Mouse (Mus musculus): ENCODE measurements around the gene Capn6.

The Capn6 gene

DNA sequence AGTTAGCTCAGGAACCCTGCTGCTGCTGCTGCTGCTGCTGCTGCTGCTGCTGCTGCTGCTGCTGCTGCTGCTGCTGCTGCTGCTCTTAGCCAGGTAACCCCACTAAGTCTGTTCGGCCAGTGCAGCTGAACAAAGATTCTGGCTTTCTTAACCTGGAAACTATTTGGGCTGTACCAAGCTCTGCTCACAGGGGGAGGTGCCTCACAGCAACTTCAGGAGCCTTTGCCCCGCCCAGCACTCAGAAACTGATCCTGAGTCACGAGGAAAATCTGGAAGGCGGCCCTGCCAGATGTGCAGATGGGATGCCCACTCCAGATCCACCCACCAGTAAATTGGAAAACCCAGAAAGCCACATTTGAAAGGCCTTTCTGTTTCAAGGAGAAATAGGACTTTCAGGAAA, at the start of gene Capn6:
Capn6 (minus strand) TSS at position 203 of the 400 bp plus-strand sequence.
- DNase-seq (ENCODE audit: low read depth, low spot score): peak; percentile 28

DNA sequence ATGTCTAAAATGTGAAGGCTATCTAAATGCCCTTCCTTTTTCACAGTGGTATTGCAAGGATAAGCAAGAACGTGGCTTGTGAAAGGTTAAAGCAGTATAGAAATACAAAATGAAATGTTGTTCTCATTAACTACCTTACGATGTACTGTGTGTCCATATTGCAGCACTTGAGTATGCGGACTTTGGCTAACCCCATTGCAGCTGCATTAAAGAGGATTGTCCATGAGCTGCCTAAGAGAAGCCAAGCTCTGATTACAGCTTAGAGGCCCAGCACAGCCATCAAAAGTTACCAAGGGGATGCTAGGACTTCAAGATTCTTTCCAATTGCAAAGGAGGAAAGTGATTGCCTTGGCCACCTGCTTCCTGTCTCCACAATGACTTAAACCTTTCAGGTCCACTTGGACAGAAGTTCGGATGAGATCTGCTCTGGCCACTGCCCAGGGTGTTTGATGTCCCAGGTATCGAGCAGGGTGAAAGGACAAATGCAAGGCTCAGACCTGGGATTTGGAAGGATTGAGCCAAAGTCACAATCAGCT, 40.0 kb upstream of the Capn6 start:
- no peak for DNase-seq (ENCODE audit: low read depth, low spot score)

DNA sequence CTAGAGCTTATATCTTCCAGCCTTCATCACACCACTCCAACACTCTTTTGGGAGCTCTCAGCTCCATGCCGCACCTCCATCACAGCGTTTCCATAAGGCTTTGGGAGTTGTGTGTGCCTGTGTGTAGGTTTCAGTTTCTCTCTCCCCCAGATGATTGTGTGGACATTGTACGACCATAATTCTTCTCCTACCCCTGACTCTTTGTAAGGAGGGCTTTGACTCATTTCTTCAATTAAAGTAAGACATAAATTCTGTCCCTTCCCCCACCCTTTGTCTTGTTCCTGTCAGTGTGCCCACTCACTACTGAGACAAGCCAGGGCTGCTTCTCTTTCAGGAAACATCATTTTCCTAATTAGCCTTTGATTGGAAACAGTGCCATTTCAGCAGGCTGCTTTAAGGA, 24.1 kb upstream of the Capn6 start:
- DNase-seq (ENCODE audit: low read depth, low spot score): no peak

DNA sequence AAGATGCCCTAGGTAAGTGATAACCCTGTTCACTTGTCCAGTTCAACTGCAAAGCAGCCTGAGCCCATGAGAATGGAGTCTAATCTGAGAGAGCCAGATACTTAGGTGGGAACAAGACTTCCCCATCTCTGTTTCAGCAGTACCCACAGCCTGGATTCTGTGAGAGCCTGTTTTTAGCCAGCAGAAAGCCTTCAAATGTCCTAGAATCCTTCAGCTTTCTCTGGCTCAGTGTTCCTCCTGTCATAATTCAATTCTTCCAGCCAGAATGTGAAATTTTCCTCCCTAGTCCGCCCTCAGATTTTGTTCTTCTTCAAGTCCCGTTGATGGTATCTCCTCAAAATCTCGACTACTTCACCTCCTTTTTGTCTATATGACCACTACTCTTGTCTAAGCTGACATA, 22.8 kb upstream of the Capn6 start:
- peak; percentile 47 for DNase-seq (ENCODE audit: low read depth, low spot score)

DNA sequence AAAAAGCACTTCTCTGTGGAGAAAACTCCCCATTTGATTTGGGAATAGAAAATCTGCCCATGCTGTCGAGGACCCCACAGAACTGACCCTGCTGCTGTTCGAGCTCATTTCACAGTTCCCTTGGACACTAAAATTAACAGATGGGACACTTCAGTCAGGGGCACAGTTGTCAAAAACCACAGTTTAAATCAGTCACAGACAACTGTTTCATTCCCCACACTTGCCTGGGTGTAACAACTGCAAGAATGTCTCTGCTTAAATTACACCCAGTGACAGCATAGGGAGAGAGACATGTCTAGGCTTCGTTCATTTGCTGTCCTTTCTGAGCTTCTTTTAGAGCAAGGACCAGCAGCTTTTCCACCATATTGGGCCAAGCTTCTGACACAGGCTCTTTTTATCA, 19.4 kb upstream of the Capn6 start:
- DNase-seq (ENCODE audit: low read depth, low spot score): peak; percentile 20

DNA sequence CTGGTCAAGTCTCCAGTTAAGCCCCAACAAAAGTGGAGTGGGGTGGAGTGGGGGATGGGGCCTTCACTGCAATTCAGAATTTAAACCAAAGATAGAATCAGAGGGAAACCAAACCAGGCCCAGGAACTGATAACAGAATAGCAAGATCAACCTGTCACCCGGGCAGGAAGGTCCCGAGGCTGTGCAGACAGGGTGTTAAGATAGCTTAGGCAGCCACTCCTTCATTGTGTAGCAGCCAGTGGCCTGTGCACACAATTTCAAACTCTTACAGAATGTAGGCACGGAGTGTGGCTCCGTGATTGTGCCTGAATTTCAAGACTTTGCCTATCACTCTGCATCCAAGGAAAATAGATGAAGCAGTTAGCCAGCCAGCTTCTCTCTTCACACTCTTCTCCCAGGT, 693 bp downstream of the Capn6 start:
- DNase-seq (ENCODE audit: low read depth, low spot score): no peak

DNA sequence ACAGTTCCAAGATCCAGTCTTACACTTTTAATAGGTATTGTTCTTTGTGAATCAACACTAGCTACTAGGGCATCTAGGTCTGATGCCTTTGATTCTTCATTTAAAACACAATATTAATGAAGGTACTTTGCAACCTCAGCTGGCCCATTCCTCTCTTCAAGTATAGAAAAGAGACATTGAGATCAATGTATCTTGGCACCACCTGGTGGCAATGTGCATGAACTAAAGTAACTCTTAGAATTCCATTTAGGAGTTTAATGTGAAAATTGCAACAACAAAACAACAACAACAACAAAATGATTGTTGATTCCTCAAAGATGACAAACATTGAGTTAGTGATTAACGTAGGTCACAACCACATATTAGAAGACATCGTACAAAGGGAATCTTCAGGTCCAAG, 8.3 kb downstream of the Capn6 start:
- DNase-seq (ENCODE audit: low read depth, low spot score): peak; percentile 16

DNA sequence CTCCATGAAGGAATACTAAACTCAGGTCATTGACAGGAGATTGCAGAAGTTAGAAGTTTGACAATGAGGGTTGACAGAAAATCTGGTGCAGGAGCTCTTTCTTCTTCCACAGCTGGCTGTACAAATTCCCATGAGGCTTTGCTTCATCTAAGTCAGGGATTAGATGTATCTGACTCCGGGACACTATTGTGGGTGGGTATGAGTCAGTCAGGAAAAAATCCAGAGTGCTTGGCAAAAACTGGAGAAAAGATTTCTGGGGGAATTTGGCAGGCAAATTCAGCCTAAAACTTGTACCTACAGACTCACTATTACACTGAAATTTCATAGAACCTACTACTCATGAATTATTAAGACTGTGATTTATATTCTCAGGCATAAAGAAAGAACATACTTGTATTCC, 11.3 kb downstream of the Capn6 start:
- peak; percentile 39 for DNase-seq (ENCODE audit: low read depth, low spot score)

DNA sequence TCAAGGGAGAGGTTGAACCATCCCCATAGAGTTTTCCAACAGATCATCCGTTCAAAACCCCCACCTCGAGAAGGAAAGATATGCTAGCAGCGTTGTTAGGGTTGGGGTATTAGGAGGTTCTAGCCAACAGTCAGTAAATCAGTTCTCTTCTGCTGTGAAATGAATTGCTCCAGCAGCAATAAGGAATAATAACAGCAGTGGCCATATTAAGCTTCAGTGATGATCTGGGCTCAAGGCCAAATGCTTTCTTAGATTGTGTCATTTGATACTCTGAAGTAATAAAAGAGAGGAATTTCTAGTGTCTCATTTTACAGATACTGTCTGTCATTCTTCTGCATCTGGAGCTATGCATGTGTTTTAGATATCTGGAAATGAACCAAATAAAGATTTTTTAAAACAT, 64.7 kb downstream of the Capn6 start:
- peak; percentile 20 for DNase-seq (ENCODE audit: low read depth, low spot score)

All from brain, adult 2 months (tissue).